Mouse (Mus musculus): ENCODE data around the gene Apbb2.

Gene Apbb2

DNA sequence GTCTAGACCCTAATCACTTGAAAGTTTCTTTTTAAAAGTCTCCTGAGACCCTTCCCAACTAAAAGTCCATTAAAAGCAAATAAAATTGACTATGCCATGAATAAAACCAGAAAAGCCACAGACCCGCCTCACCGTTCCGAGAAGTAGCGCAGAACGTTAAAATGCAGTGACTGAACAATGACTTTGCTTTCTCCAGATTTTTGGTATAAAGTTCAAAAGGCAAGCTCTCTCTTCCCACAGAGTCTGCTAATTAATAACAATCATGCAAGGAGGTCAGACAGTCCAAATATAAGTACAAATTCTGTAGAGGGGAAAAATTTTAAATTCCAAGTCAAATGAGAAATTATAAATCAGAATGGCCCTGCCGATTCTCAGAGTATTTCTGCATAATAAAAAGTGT is 103.9 kb downstream of the Apbb2 start:
- no peak for DNase-seq

DNA sequence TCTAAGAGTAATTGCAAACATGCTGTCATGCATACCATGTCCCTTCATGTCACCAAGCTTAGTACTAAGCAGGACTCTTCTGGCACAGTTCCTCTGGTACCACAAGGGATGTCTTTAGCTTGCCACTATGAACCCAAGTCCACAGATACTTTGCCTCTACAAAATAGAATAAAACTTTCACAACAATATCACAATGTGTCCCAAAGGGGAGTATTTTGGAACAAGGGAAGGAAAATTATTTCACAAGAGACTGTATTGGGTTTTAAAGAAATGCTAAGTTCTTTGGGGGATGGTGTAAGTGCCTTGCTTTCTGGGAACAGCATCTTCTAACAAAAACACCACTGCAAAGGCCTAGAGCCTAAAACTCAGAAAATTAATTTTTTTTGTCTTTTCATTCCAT is 105.2 kb downstream of the Apbb2 start:
- no peak for DNase-seq

DNA sequence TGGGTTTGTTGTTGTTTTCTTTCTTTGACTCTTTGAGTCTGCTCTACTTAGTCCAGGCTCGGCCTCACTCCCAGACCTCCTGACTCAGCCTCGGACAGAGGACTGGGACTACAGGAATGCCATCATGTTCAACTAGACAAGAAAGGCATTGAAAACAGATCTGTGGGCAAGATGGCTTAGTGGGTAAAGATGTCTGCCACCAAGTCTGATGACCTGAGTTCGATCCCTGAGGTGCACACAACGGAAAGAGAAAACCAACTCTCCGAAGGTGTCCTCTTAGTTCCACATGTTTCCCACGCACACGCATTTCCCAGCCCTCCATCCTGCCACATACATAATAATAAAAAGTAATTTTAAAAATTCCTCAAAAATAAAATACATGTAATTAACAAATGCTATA is 106.1 kb downstream of the Apbb2 start:
- no peak for DNase-seq

DNA sequence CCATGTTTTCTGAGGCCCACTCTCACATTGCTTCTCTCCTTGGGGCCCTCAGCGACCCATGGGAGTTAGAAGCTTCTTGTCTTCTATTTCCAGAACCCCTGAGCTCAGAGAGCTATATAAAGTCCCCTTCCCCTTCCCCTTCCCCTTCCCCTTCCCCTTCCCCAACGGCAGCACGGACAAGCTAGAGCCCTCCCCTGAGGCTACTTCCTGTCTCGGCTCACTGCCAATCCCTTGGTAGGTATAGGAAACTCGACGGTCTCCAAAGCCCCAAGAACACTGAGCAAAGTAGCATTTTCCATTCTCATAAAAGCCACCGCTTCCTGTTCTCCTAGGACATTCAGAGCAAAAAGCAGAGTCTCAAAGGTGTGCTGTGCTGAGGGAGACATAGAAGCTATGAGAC is 107.9 kb downstream of the Apbb2 start:
- no peak for DNase-seq

DNA sequence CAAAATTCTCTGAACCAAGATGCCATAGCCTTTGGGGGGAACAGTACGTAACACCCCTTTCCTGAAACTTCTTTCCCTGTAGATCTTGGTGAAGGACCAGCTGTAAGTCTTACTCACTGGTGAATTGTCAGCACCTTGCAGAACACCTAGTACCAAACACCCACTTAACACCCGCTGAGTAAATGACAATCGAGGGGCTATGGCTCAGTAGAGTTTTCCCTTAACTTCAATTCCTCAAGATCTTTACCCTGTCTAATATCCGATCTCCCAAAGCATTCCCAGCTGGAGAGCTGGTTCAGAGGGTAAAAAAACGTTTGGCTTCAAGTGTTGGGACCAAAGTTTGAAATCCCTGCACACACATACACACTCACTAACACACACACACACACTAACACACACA is 109.4 kb downstream of the Apbb2 start:
- no peak for DNase-seq

DNA sequence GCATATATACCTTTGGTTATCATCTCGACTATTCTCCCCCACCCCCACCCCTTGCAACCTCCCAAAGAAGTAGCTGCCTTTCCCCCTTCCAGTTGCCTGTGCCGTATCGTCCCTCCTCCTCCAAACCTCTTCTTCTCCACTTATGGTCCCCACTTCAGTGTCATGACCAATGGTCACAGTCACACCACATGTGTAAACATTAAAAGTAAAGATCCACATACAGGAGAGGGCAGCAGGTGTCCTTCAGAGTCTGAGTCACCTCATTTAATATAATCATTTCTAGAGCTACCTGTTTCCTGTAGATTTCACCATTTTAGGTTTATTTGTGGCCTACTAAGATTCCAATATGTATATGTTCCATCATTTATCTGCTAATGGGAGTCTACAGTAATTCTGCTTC is 113.0 kb downstream of the Apbb2 start:
- no peak for DNase-seq

DNA sequence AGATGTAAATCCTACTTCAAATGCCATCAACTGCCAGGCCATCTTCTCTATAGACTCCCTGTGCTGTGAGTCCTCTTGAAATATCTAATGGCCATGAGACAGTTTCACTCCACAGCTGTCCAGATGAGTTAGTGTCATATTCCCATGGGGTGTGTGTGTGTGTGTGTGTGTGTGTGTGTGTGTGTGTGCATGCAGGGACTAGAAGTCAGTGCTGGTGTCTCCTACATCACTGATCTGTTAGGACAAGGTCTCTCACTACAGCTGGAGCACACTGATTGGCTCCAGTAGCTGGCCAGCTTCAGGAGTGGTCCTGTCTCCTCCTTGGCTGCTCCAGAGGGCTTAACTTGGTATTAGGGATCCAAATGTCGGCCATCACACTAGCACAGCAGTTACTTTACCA is 113.5 kb downstream of the Apbb2 start:
- DNase-seq, result no peak

DNA sequence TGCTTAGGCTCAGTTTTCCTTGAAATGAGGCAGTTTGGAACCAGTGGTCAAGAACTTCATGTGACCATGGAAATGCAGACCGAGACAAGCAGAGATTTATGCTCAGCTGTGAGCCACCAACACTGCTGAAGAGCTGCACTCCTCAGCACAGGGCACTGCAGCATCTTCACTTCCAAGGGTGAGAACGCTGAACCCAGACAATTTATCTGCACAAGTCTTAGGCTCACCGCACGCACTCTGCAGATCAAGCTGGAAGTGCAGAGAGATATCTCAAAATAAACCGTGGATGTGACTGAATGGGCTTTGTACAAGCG is 114.2 kb downstream of the Apbb2 start:
- no peak for DNase-seq

DNA sequence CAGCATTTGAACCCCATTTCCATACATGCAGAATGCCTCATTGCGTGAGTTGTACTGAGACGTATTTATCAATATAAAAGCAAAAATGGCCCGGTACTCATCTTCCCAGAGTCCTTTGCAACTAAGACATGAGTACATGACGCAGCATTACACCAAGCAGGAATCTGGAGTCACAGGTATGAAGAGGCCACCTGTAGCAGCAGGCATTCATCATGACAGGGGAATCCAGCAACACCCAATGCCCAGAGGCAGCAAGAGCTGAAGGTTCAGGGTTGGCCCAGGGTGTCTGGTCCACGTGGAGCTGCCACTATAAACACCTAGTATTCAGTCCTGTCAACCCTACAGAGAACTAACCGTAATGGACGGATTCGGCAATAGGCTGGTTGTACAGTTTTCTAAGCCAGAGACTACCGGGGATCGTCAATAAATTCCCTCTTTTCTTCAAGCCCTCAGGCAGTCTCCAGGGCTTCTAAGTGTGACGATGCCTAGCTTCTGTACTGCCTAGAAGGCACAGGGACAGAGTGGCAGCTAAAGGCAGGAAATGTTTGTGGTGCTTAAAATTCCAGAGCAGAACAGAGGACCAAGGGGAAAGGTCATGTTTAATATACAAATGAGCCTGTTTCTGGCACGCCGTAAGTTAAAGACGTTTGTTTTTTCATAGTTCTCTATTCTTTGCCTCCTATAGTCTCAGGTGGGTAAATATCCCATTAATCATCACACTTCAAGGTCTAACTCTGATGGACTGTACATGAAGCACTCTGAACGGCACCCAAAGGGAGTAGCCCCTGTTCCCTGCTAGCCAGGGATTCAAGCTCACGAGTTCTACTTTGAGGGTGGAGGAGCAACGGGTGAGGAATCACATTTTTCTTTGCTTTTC is 114.8 kb downstream of the Apbb2 start:
- peak; percentile 54 for DNase-seq

DNA sequence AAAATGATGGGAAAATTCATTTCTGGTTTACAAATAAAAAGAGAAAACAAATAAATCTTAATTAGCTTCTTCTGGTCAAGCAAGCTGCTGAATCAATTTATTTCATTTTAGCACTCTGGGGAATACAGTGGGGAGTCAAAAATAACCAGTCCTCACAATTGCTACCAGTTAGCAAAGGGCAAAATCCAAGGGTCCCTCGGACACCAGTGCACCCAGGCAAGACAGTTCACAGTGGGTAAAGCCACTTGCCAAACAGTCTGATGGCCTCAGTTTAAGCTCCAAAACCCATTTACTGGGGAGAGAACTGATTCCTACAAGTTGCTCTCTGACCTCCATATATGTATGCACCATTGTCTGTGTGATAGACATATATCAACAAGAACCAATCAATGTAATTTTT is 115.6 kb downstream of the Apbb2 start:
- no peak for DNase-seq

DNA sequence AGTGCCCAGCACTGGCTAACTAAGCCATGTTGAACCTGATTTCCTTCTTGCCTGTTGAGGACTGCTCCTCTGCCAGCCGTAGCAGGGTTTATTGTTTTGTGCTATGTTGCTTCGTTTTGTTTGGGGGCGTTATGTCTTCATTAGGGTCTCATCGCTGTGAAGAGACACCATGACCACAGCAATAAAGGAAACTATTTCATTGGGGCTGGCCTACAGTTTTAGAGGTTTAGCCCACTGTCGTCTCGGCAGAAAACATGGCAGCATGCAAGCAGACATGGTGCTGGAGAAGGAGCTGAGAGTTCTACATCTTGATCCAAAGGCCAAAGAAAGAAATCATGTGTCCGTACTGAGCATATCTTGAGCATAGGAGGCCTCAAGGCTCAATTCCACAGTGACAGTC is 119.0 kb downstream of the Apbb2 start:
- DNase-seq, result no peak

DNA sequence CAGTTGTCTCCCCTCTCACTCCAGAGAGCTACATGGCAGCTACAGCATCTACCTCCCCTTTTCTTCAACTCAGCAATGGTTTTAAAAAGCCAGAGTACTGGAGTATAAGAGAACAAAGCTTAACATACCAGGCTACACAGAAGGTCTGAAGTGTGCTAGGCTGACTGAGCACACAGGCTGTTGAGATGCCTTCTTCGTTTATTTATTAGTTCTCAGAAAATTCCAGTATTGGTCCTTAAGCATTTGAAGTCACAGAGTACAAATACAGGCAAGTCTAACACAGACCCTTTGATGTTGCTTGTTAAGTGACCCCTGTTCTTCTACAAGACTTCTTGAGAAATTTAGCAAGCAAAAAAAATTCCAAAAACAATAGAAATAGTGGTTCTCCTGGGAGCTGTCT is 120.4 kb downstream of the Apbb2 start:
- no peak for DNase-seq

DNA sequence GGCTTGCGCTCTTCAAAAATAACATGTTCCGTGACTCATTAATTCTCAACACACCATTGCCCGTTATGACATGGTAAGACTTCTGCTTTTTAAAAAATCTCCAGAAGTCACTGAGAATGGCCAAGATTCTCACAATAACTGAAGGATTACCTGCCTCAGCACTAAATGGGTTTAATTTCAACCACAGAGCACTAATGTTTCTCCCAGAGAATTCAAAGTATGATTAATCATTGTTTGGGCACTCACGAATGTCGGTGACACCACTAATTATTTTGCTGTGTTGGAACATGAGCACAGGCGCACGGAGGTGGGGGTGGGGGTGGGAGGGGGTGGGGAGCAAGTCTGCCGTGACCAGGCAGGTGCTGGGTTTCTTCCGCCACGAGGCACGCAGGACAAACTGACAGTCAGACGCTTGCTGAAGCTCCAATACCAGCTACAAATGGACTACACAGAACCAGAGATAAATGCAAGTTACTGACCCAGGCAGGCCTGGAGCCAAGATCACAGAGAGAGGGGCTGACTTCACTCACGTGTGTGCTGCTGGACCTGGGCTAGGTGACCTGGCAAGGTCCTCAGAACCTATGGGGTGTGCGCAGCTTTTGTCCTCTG is 121.0 kb downstream of the Apbb2 start:
- peak; percentile 79 for DNase-seq

DNA sequence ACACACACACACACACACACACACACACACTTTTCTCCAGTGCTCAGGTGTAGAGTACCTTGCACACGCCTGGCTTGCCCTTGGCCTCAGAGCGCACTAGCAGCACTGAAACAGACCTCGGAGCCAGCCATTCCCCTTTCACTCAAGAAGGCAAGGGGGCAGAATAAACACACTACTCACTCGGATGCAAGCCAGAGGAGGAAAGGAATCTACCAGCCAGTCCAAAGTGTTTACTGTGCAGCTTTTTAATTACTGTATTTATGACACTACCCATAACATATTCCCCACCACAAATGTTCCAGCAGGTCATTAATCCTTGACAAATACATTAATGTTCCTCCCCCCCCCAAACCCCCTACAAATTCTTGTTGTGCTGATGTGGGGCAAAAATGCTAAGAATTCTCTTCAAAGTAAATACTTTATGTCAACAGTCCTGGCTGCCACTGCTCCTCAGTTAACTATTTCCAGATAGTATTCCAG is 121.7 kb downstream of the Apbb2 start:
- peak; percentile 58 for DNase-seq

DNA sequence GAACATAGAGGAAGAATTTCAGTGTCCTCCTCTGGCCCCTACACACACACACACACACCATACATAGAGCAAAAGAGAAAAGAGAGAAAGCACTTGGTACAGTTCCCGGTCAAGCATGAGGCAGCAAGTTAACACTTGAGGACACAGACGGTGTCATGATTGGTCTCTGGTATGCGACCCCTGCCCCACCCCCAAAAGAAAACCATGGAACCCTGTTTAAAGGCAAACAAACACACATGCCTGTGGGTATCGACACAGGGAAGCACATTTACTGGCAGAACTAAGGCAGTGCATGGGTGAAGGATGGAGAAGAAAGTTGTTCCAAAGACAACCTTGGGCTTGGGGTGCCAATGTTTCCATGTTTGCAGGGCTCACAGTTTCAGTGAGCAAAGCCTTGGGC is 123.9 kb downstream of the Apbb2 start:
- no peak for DNase-seq

DNA sequence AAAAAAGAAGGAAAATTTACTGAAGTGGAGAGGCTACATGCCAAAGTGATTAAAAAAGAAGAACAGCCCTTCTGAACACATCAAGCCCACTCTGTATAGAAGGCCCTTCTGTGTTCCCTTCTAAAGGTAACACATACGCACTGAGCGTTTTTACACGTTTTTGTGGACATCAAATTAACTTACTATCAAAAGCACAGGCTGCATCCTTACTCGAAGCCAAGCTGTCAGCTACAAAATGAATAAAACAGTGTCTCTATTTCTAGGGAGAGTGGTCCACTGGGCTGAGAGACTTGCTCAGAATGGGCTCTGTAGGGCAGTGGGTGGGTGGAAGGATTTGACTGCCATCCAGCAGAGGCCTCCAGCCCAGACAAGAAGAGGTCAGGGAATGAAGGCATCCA is 126.0 kb downstream of the Apbb2 start:
- DNase-seq, result no peak

DNA sequence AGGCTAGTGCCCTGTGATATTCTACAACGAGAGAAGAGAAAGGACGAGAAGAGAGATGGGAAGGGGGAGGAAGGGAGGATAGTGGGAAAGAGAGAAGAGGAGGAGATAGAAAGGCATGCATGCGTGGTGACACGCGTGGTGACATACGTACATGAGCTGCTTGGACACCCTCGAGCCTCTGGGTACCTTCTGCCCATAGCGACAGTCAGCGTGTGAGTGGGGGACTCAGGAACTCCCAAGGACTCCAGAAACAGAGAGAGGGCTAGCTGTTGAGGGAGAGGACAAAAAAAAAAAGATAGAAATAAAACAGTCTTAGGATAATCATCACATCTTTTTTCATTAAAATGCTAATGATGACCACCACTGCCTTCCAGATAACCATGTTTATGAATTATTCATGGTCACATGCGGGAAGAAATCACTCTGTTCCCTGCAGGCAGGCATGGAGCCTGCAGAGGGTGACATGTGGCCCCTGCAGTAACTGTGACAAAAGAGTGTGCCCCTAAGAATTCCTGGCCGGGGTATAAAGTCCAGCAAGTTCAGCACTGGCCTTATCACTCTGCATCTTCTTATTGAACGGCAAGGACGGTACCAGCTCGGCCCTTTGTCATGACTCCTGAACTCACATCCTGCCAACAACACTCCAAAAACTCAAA is 126.5 kb downstream of the Apbb2 start:
- DNase-seq, result no peak

DNA sequence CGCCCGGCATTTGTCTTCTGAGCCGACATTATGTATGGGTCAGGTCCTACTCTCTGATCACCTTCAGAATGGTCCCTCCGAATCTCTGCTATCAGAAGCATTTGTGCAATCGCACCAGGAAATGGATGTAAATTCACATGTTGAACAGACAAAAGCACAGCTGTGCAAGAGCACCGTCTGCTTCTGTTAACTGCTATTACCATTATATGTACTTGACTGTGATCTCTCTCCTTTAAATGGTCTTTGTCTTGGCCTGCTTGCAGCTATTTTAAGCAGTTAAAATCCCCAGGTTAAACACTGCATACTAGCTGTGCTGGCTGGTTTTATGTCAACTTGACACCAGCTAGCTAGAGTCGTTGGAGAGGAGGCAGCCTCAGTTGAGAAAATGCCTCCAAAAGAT is 132.6 kb downstream of the Apbb2 start:
- no peak for DNase-seq

DNA sequence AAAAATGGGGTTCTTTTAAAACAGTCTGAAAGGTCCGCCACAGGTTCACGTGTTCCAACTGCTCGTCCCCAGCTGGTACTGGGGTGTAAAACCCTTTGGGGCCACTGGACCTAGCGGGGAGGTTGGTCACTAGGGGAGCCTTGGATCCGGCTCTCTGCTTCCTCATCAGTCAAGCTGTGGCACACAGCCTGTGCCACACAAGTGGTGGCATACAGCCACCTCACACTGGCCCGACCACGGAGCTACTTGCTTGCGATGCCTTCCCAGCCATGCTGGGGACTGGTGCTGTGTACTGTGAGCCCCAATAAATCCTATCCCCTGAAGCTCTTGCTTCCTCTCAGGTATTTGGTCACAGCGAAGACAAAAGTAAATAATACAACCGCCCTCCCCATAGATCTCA is 142.3 kb downstream of the Apbb2 start:
- no peak for DNase-seq

DNA sequence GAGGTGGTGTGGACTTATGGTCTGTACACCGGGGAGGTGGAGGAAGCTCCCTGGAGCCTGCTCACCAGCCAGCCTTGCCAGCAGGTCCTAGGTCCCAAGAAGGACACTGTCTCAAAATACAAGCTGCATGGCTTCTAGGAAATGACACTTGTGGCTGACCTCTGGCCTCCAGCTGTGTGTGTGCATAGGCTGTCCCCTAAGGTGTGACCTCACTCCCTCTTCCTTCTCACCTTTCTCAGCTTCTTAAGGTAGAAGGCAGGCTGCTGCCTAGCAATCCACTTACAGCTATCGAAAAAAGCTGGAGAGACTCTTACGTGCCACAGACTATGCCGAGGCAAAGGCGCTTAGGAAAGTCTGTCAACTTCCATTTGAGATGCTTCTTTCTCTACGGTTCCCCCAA is 142.8 kb downstream of the Apbb2 start:
- no peak for DNase-seq

DNA sequence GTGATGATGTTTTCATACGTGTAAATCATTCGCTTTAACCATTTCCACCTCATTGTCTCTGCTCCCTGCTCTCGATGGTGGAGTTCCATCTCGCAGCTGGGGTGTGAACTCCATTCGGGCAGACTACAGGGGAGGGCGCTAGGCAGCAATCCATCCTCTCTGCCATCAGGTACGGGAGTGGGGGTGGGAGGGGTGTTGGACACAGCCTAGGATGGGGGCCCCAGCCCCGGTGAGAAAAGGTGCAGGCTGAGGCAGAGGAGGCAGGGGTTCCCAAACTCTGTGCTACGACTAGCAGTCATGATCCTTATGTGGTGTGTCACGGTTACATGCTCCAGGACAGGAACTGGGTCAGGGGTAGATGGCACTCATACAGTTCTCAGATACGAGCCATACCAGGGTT is 144.4 kb downstream of the Apbb2 start:
- no peak for DNase-seq

DNA sequence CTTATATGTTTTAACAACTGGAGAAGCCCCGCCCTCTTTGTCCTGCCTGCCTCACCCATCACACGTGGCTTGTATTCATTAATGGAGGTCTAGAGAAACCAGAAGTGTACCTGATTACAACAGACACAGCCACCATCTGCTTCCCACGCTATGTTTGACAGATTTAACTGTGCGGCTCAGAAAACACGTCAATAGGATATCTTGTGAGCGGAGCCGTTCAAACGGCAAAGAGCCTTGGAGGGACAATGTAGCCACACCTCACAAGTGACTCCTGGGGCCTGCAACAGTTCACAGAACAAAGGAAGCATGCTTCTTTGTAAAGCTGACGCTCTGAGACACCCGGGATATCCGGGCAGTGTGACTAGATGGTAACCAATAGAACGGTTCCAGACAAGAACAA is 145.0 kb downstream of the Apbb2 start:
- DNase-seq, result no peak

DNA sequence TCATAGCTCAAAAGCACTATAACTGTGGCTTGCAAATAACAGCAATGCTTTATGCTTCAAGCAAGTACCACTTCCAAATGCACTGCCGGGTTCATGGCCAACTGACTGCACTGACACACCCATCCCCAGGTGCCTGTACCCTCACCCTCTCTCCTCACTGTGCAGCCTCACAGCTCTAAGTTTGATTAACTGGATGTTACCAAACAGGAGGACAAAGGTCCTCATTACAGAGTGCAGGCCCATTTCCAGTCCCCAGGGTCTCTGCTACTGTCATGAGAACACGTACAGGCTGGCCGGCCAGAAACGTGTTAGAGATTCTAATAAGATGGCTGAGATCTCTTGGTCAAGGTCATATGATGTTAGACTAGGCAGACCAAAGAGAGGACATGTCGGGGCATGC is 147.7 kb downstream of the Apbb2 start:
- DNase-seq, result no peak

DNA sequence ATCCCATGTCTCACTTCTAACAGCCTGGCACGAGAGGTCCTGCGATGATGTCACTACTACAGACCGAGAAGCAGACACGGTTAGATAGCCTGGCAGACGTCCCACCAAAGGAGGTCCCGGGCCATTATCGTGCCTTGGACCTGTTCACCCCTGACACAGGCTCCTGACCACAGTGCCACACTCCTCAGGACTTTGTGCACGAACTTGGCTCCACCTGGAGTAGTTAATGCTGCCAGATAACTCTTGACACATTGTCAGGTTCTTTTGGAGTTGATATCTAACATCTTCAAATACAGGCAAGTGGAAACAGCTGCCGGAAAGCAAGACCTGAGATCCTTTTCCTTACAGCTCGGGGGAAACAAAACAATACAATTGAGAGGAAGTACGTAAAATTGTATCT is 148.9 kb downstream of the Apbb2 start:
- peak; percentile 49 for DNase-seq
